ENCODE assay signal across 9 mouse cellular contexts in the genomic region with DNA sequence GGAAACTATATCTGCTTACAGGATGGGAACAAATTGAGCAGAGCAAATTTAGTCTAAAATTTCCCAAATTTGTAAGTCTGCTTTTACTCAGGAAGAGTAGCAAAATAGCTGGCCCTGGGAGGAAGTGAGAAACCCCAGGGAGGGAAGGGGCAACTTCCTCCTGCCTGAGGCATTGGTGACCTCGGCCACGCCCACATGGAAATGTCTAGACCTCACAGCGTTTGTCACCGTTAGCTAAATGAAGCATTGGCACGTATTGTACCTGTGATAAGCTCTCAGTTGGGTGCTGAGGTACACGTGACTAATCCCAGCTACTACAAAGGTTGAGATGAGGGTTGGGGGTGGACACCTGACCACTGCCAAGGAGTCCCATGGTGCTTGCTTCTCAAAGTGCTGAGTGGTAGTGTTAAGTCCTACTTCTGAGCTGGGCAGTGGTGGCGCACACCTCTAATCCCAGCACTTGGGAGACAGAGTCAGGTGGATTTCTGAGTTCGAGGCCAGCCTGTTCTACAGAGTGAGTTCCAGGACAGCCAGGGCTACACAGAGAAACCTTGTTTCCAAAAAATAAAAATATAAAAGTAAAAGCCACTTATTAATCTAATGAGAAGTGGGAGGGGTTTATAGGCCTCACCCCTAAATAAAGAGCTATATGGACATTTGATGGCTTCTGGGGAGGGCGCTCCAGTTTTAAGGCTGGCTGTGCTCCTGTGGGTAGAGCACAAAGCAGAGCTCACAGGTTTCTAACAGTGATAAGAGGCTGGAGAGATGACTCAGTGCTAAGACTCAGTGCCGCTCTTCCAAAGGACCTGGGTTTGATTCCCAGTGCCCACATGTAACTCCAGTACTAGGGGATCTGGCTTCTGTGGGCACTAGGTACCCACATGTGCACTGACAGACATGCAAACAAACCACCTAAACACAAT. TPM values are rescaled to one million over a fixed set of nuclear protein-coding genes. Genes with fewer than 3 reads are reported as not detected.
DNase-seq lines count a peak whose midpoint lies in the region; ATAC-seq lines count a peak whose summit lies in the region.
"Had no signal": no experiment of that assay in that cellular context is flagged by ENCODE, and none has a peak within 500 bp of the region (broad histone marks: within the 10 kb centered on the region; RNA-seq: fewer than 3 reads in every experiment).

No protein-coding gene starts in this region.

- DNase-seq in layer of hippocampus, adult 9-11 months: peak; percentile 72
- no peak for DNase-seq in layer of hippocampus, postnatal 36 days
- DNase-seq in thymus, postnatal 36 days: peak; percentile 54 to 66
- no peak for DNase-seq in ovary, adult 18-20 months (ENCODE audit: low spot score)
- DNase-seq in c-Kit-positive CD71-positive TER-119-positive erythroid progenitor cells, embryonic 14.5 days (ENCODE audit: low spot score): no peak
- no peak for DNase-seq in kidney, adult 18-20 months

- H3K36me3 ChIP-seq in macrophage (ENCODE audit: inconsistent target): no peaks in the 10 kb centered on the region; the same call in 1 of the 2 replicates

- 56% methylated on average over 6 of the region's 10 CpGs for WGBS in macrophage (ENCODE audit: missing documents)

- H3K27ac ChIP-seq in macrophage: peak overlapping the region; percentile 95
- H3K27ac ChIP-seq: hindbrain, embryonic 10.5 days had no signal

- no peak overlapping the region for H3K4me3 ChIP-seq in macrophage (ENCODE audit: inconsistent target)
- H3K4me3 ChIP-seq: hindbrain, embryonic 10.5 days had no signal

- ATAC-seq in erythroid progenitor cell, adult 5-6 weeks (replicated peaks; ENCODE audit: low FRiP score, poor library complexity, severe bottlenecking): 0 out of 2 replicates have a peak, but pooled peaks have one; percentile 30

- H3K79me2 ChIP-seq in macrophage (ENCODE audit: inconsistent target): peaks cover 65% of the 10 kb centered on the region; the same call in 1 of the 2 replicates

RNA-seq across cellular contexts. Expression of gene Mcl1, which starts 13.0 kb away (rescaled TPM):
- total RNA-seq in layer of hippocampus, postnatal 36 days (2021): 10 to 100 TPM; 60.8 to 61.3 TPM
- total RNA-seq in erythroid progenitor cell, adult 5-6 weeks (2015; ENCODE audit: low replicate concordance): 161 and 212 TPM in 2 replicates
- total RNA-seq in erythroid progenitor cell, adult 5-6 weeks (2017; ENCODE audit: low replicate concordance): 104 and 138 TPM in 2 replicates
- 1,000 to 10,000 TPM in 10 of 26 experiments, 100 to 1,000 TPM in 16; 471 to 2,042 (median 842) TPM for total RNA-seq in macrophage (2018; cell fraction: chromatin; rRNA removed)
- total RNA-seq in macrophage (2018; cell fraction: cytosol; rRNA removed): 1,000 to 10,000 TPM in 4 of 26 experiments, 100 to 1,000 TPM in 22; 492 to 1,133 (median 611) TPM
- 1,000 to 10,000 TPM in 21 of 26 experiments, 100 to 1,000 TPM in 5; 701 to 2,394 (median 1,238) TPM for total RNA-seq in macrophage (2018; cell fraction: nucleus; rRNA removed)
- 251 to 507 TPM (median 488 TPM) in 3 replicates for polyA plus RNA-seq in macrophage (2018)

RNA-seq across cellular contexts. Expression of gene Ensa, which starts 20.8 kb away (rescaled TPM):
- 100 to 1,000 TPM; 310 TPM for total RNA-seq in layer of hippocampus, postnatal 36 days (2021)
- total RNA-seq in erythroid progenitor cell, adult 5-6 weeks (2015; ENCODE audit: low replicate concordance): 65.4 and 75.3 TPM in 2 replicates
- total RNA-seq in erythroid progenitor cell, adult 5-6 weeks (2017; ENCODE audit: low replicate concordance): 117 and 119 TPM in 2 replicates
- total RNA-seq in macrophage (2018; cell fraction: chromatin; rRNA removed): 100 to 1,000 TPM; 114 to 467 (median 312) TPM
- total RNA-seq in macrophage (2018; cell fraction: cytosol; rRNA removed): 100 to 1,000 TPM in 22 of 26 experiments, 10 to 100 TPM in 4; 85.2 to 121 (median 110) TPM
- 100 to 1,000 TPM; 134 to 367 (median 267) TPM for total RNA-seq in macrophage (2018; cell fraction: nucleus; rRNA removed)
- 79.1 to 122 TPM (median 121 TPM) in 3 replicates for polyA plus RNA-seq in macrophage (2018)

RNA-seq across cellular contexts. Expression of gene Adamtsl4, which starts 42.1 kb away (rescaled TPM):
- total RNA-seq in layer of hippocampus, postnatal 36 days (2021): 1 to 10 TPM; 5.0 to 5.1 TPM
- 0.84 TPM in 1 of 2 replicates, not detected in the other for total RNA-seq in erythroid progenitor cell, adult 5-6 weeks (2015; ENCODE audit: low replicate concordance)
- 0.39 and 1.2 TPM in 2 replicates for total RNA-seq in erythroid progenitor cell, adult 5-6 weeks (2017; ENCODE audit: low replicate concordance)
- 1 to 10 TPM in 21 of 26 experiments, under 1 TPM in 5; 0.40 to 8.2 (median 3.2) TPM for total RNA-seq in macrophage (2018; cell fraction: chromatin; rRNA removed)
- 1 to 10 TPM in 13 of 26 experiments, under 1 TPM in 13; 0.22 to 4.1 (median 1.2) TPM for total RNA-seq in macrophage (2018; cell fraction: cytosol; rRNA removed)
- total RNA-seq in macrophage (2018; cell fraction: nucleus; rRNA removed): 1 to 10 TPM in 21 of 26 experiments, under 1 TPM in 5; 0.21 to 9.6 (median 2.3) TPM
- 0.38 to 3.1 TPM (median 1.9 TPM) in 3 replicates for polyA plus RNA-seq in macrophage (2018)

RNA-seq across cellular contexts. Expression of gene Golph3l, which starts 56.8 kb away (rescaled TPM):
- total RNA-seq in layer of hippocampus, postnatal 36 days (2021): 10 to 100 TPM; 26.3 to 26.4 TPM
- 73.2 and 104 TPM in 2 replicates for total RNA-seq in erythroid progenitor cell, adult 5-6 weeks (2015; ENCODE audit: low replicate concordance)
- 66.4 and 93.1 TPM in 2 replicates for total RNA-seq in erythroid progenitor cell, adult 5-6 weeks (2017; ENCODE audit: low replicate concordance)
- 10 to 100 TPM in 21 of 26 experiments, 1 to 10 TPM in 5; 5.6 to 34.5 (median 13.8) TPM for total RNA-seq in macrophage (2018; cell fraction: chromatin; rRNA removed)
- 10 to 100 TPM; 26.5 to 66.4 (median 50.5) TPM for total RNA-seq in macrophage (2018; cell fraction: cytosol; rRNA removed)
- 10 to 100 TPM; 12.6 to 47.2 (median 23.5) TPM for total RNA-seq in macrophage (2018; cell fraction: nucleus; rRNA removed)
- polyA plus RNA-seq in macrophage (2018): 26.9 to 64.7 TPM (median 54.7 TPM) in 3 replicates

Comparison
In these comparisons a context has a peak if more than half of its experiments do, and no peak if none do; other contexts are left out.
1. DNase-seq: peak in layer of hippocampus, adult 9-11 months (single experiment) and thymus, postnatal 36 days (2 of 2); none in layer of hippocampus, postnatal 36 days (0 of 2), ovary, adult 18-20 months (single experiment), c-Kit-positive CD71-positive TER-119-positive erythroid progenitor cells, embryonic 14.5 days (single experiment) and kidney, adult 18-20 months (single experiment).